Mouse (Mus musculus) G1E (cell line): ENCODE results near the gene Bmpr1b.

Source experiments
- CTCF ChIP-seq: IDR thresholded peaks from 2 replicates; pipeline ENCODE4 v1.5.1; 2012; ENCODE audit warnings: low read depth, low read length, inconsistent platforms, mixed read lengths
- TAL1 ChIP-seq: conservative IDR thresholded peaks from 2 replicates; pipeline ENCODE4 v1.6.1; 2012; ENCODE audit warnings: low read depth, low read length, inconsistent platforms, mixed read lengths

- TF ChIP-seq TAL1 (no peak), CTCF (no peak)
Measured at GRCm38 (mm10) chr3:142063536-142064226, 105.5 kb downstream of the Bmpr1b start.
